Mouse (Mus musculus) cerebellum, adult 2 months (tissue): ENCODE data around the gene Gm20379.

Source experiments
- CTCF ChIP-seq: fragments of 200-500 bp; IDR thresholded peaks from 2 replicates; pipeline ENCODE4 v1.5.1; 2011; ENCODE audit warnings: low read depth, mild to moderate bottlenecking, control low read depth, low read length, moderate library complexity, borderline replicate concordance; ENCODE audit not compliant: insufficient read depth
- POLR2A ChIP-seq: fragments of 200-500 bp; IDR thresholded peaks from 2 replicates; pipeline ENCODE4 v1.6.1; 2011; ENCODE audit warnings: low read length, control low read depth, borderline replicate concordance; ENCODE audit not compliant: insufficient read depth

GRCm38 (mm10) chr13:92326030-92326429, 20.2 kb downstream of the Gm20379 start:
- no peak for TF ChIP-seq CTCF
- TF ChIP-seq POLR2A, result no peak
